Mouse (Mus musculus): ENCODE measurements around the gene Stambp. TPM values are rescaled to one million over a fixed set of nuclear protein-coding genes. Genes with fewer than 3 reads are reported as not detected.
A peak's percentile ranks its signal among the peaks of the same experiment; 100 is the strongest.

Gene Stambp
- polyA plus RNA-seq, 1 experiment from 2014 or later, result 24.2 TPM

- no peak overlapping the region for H3K4me2 ChIP-seq (replicated peaks; ENCODE audit: low read depth, low read length)
- no peak overlapping the region for H3K4me3 ChIP-seq (ENCODE audit: low read length)
- H3K4me1 ChIP-seq (ENCODE audit: control insufficient read depth, insufficient read depth, low read length), result no peaks in the 10 kb centered on the region
- no peaks in the 10 kb centered on the region for H3K9me3 ChIP-seq (ENCODE audit: control insufficient read depth, low read length)
- H3K9ac ChIP-seq (ENCODE audit: low read depth, low read length), result no peak overlapping the region
- H3K27ac ChIP-seq (ENCODE audit: low read depth, low read length), result peak overlapping the region; percentile 62; the same call in 1 of the 2 replicates
- no peaks in the 10 kb centered on the region for H3K27me3 ChIP-seq (ENCODE audit: control insufficient read depth, insufficient read depth, low read length)
- ATAC-seq (ENCODE audit: low FRiP score, low TSS enrichment), result no peak
- H3K36me3 ChIP-seq (ENCODE audit: control insufficient read depth, insufficient read depth, low read length), result peaks cover 4% of the 10 kb centered on the region; the same call in 1 of the 2 replicates
- WGBS, result 71% methylated on average over 11 of the region's 11 CpGs
Observed at GRCm38 (mm10) chr6:83541756-83542456, 30.6 kb downstream of the Stambp start.

GRCm38 (mm10) chr6:83540017-83540416, 32.5 kb downstream of the Stambp start:
- no peaks in the 10 kb centered on the region for H3K9me3 ChIP-seq (ENCODE audit: control insufficient read depth, low read length)
- 46% methylated on average over 4 of the region's 4 CpGs for WGBS
- H3K4me1 ChIP-seq (ENCODE audit: control insufficient read depth, insufficient read depth, low read length), result no peaks in the 10 kb centered on the region
- no peak for ATAC-seq (ENCODE audit: low FRiP score, low TSS enrichment)
- H3K4me3 ChIP-seq (ENCODE audit: low read length), result no peak overlapping the region
- no peak overlapping the region for H3K27ac ChIP-seq (ENCODE audit: low read depth, low read length)
- H3K4me2 ChIP-seq (replicated peaks; ENCODE audit: low read depth, low read length), result no peak overlapping the region
- H3K27me3 ChIP-seq (ENCODE audit: control insufficient read depth, insufficient read depth, low read length), result no peaks in the 10 kb centered on the region
- no peaks in the 10 kb centered on the region for H3K36me3 ChIP-seq (ENCODE audit: control insufficient read depth, insufficient read depth, low read length)
- H3K9ac ChIP-seq (ENCODE audit: low read depth, low read length), result no peak overlapping the region

GRCm38 (mm10) chr6:83536795-83537059, 35.8 kb downstream of the Stambp start:
- Histone ChIP-seq H3K9ac (ENCODE audit: low read depth, low read length) (no peak overlapping the region), H3K4me3 (ENCODE audit: low read length) (no peak overlapping the region), H3K9me3 (ENCODE audit: control insufficient read depth, low read length) (no peaks in the 10 kb centered on the region), H3K36me3 (ENCODE audit: control insufficient read depth, insufficient read depth, low read length) (no peaks in the 10 kb centered on the region), H3K4me2 (replicated peaks; ENCODE audit: low read depth, low read length) (no peak overlapping the region), H3K27ac (ENCODE audit: low read depth, low read length) (no peak overlapping the region), H3K4me1 (ENCODE audit: control insufficient read depth, insufficient read depth, low read length) (no peaks in the 10 kb centered on the region), H3K27me3 (ENCODE audit: control insufficient read depth, insufficient read depth, low read length) (no peaks in the 10 kb centered on the region)
- WGBS, result 40% methylated on average over 6 of the region's 6 CpGs
- ATAC-seq (ENCODE audit: low FRiP score, low TSS enrichment), result no peak

GRCm38 (mm10) chr6:83536028-83536794, 36.3 kb downstream of the Stambp start, which contains the start of gene Actg2:
TSS of gene Actg2 (minus strand) at chr6:83536265.
- Histone ChIP-seq H3K9me3 (ENCODE audit: control insufficient read depth, low read length) (no peaks in the 10 kb centered on the region), H3K27me3 (ENCODE audit: control insufficient read depth, insufficient read depth, low read length) (no peaks in the 10 kb centered on the region), H3K4me2 (replicated peaks; ENCODE audit: low read depth, low read length) (no peak within 1 kb of the TSS), H3K4me3 (ENCODE audit: low read length) (no peak within 1 kb of the TSS), H3K9ac (ENCODE audit: low read depth, low read length) (no peak within 1 kb of the TSS), H3K4me1 (ENCODE audit: control insufficient read depth, insufficient read depth, low read length) (no peaks in the 10 kb centered on the region), H3K36me3 (ENCODE audit: control insufficient read depth, insufficient read depth, low read length) (no peaks in the 10 kb centered on the region), H3K27ac (ENCODE audit: low read depth, low read length) (no peak within 1 kb of the TSS)
- no peak for ATAC-seq (ENCODE audit: low FRiP score, low TSS enrichment)
- 66% methylated on average over 12 of the region's 12 CpGs for WGBS

GRCm38 (mm10) chr6:83532608-83533007, 39.9 kb downstream of the Stambp start:
- Histone ChIP-seq H3K4me2 (replicated peaks; ENCODE audit: low read depth, low read length) (no peak overlapping the region), H3K27me3 (ENCODE audit: control insufficient read depth, insufficient read depth, low read length) (no peaks in the 10 kb centered on the region), H3K36me3 (ENCODE audit: control insufficient read depth, insufficient read depth, low read length) (no peaks in the 10 kb centered on the region), H3K9ac (ENCODE audit: low read depth, low read length) (no peak overlapping the region), H3K27ac (ENCODE audit: low read depth, low read length) (no peak overlapping the region), H3K4me1 (ENCODE audit: control insufficient read depth, insufficient read depth, low read length) (no peaks in the 10 kb centered on the region), H3K9me3 (ENCODE audit: control insufficient read depth, low read length) (no peaks in the 10 kb centered on the region), H3K4me3 (ENCODE audit: low read length) (no peak overlapping the region)
- 63% methylated on average over 2 of the region's 2 CpGs for WGBS
- ATAC-seq (ENCODE audit: low FRiP score, low TSS enrichment), result no peak

- no peak overlapping the region for H3K9ac ChIP-seq (ENCODE audit: low read depth, low read length)
- WGBS, result 54% methylated on average over 6 of the region's 6 CpGs
- H3K27ac ChIP-seq (ENCODE audit: low read depth, low read length), result no peak overlapping the region
- no peak overlapping the region for H3K4me3 ChIP-seq (ENCODE audit: low read length)
- no peak overlapping the region for H3K4me2 ChIP-seq (replicated peaks; ENCODE audit: low read depth, low read length)
- no peaks in the 10 kb centered on the region for H3K9me3 ChIP-seq (ENCODE audit: control insufficient read depth, low read length)
- no peak for ATAC-seq (ENCODE audit: low FRiP score, low TSS enrichment)
- no peaks in the 10 kb centered on the region for H3K27me3 ChIP-seq (ENCODE audit: control insufficient read depth, insufficient read depth, low read length)
- H3K4me1 ChIP-seq (ENCODE audit: control insufficient read depth, insufficient read depth, low read length), result no peaks in the 10 kb centered on the region
- H3K36me3 ChIP-seq (ENCODE audit: control insufficient read depth, insufficient read depth, low read length), result no peaks in the 10 kb centered on the region
Observed at GRCm38 (mm10) chr6:83523194-83523593, 49.3 kb downstream of the Stambp start.

- H3K4me1 ChIP-seq (ENCODE audit: control insufficient read depth, insufficient read depth, low read length), result no peaks in the 10 kb centered on the region
- H3K36me3 ChIP-seq (ENCODE audit: control insufficient read depth, insufficient read depth, low read length), result no peaks in the 10 kb centered on the region
- no peak overlapping the region for H3K4me2 ChIP-seq (replicated peaks; ENCODE audit: low read depth, low read length)
- H3K4me3 ChIP-seq (ENCODE audit: low read length), result no peak overlapping the region
- H3K27me3 ChIP-seq (ENCODE audit: control insufficient read depth, insufficient read depth, low read length), result no peaks in the 10 kb centered on the region
- no peak for ATAC-seq (ENCODE audit: low FRiP score, low TSS enrichment)
- no peaks in the 10 kb centered on the region for H3K9me3 ChIP-seq (ENCODE audit: control insufficient read depth, low read length)
- WGBS, result 72% methylated on average over 6 of the region's 6 CpGs
- H3K27ac ChIP-seq (ENCODE audit: low read depth, low read length), result no peak overlapping the region
- H3K9ac ChIP-seq (ENCODE audit: low read depth, low read length), result no peak overlapping the region
Observed at GRCm38 (mm10) chr6:83521784-83522183, 50.7 kb downstream of the Stambp start.

- 86% methylated on average over 3 of the region's 3 CpGs for WGBS
- Histone ChIP-seq H3K4me3 (ENCODE audit: low read length) (no peak overlapping the region), H3K4me2 (replicated peaks; ENCODE audit: low read depth, low read length) (no peak overlapping the region), H3K36me3 (ENCODE audit: control insufficient read depth, insufficient read depth, low read length) (no peaks in the 10 kb centered on the region), H3K9ac (ENCODE audit: low read depth, low read length) (no peak overlapping the region), H3K27me3 (ENCODE audit: control insufficient read depth, insufficient read depth, low read length) (no peaks in the 10 kb centered on the region), H3K4me1 (ENCODE audit: control insufficient read depth, insufficient read depth, low read length) (no peaks in the 10 kb centered on the region), H3K27ac (ENCODE audit: low read depth, low read length) (no peak overlapping the region), H3K9me3 (ENCODE audit: control insufficient read depth, low read length) (no peaks in the 10 kb centered on the region)
- ATAC-seq (ENCODE audit: low FRiP score, low TSS enrichment), result no peak
Observed at GRCm38 (mm10) chr6:83518637-83519036, 53.9 kb downstream of the Stambp start.

GRCm38 (mm10) chr6:83515172-83515571, 57.4 kb downstream of the Stambp start:
- Histone ChIP-seq H3K27me3 (ENCODE audit: control insufficient read depth, insufficient read depth, low read length) (no peaks in the 10 kb centered on the region), H3K36me3 (ENCODE audit: control insufficient read depth, insufficient read depth, low read length) (no peaks in the 10 kb centered on the region), H3K9me3 (ENCODE audit: control insufficient read depth, low read length) (no peaks in the 10 kb centered on the region), H3K4me3 (ENCODE audit: low read length) (no peak overlapping the region), H3K27ac (ENCODE audit: low read depth, low read length) (no peak overlapping the region), H3K4me1 (ENCODE audit: control insufficient read depth, insufficient read depth, low read length) (no peaks in the 10 kb centered on the region), H3K4me2 (replicated peaks; ENCODE audit: low read depth, low read length) (no peak overlapping the region), H3K9ac (ENCODE audit: low read depth, low read length) (no peak overlapping the region)
- WGBS, result 76% methylated on average over 3 of the region's 3 CpGs
- no peak for ATAC-seq (ENCODE audit: low FRiP score, low TSS enrichment)

Data from kidney, embryonic 14.5 days (tissue).